Mouse (Mus musculus): ENCODE data around the gene Gpr84. TPM values are rescaled to one million over a fixed set of nuclear protein-coding genes. Genes with fewer than 3 reads are reported as not detected.

Gpr84 gene
- not detected for total RNA-seq (2021)
- long read RNA-seq, experiment 1: 0 reads
- long read RNA-seq, experiment 2: 0 reads

DNA sequence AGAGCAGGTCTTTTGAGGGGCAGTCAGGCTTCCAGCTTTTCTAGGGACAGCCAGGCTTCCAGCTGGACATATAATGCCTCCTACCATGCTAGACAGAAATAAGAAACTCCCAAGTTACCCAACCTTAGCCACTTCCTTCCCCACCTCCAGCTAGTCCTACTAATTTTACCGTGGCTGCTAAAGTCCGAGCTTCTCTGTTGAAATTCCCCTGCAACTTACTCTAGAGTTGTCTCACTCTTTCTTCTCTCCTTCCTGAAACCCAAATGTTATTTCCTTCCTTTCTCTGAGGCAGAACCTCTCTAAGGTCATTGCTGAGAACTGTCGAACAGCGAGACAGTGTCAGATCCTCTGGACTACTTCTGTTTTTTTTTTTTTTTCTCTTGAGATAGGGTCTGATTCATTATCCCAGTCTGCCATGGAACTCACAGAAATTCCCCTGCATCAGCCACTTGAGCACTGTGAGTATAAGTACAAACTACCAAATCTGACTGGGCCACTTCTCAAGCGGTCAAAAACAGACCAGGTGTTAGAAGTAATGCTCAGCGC is at the start of gene Gpr84:
Gpr84 (minus strand) TSS at position 248 of the 546 bp plus-strand sequence.
- DNase-seq: no peak

DNA sequence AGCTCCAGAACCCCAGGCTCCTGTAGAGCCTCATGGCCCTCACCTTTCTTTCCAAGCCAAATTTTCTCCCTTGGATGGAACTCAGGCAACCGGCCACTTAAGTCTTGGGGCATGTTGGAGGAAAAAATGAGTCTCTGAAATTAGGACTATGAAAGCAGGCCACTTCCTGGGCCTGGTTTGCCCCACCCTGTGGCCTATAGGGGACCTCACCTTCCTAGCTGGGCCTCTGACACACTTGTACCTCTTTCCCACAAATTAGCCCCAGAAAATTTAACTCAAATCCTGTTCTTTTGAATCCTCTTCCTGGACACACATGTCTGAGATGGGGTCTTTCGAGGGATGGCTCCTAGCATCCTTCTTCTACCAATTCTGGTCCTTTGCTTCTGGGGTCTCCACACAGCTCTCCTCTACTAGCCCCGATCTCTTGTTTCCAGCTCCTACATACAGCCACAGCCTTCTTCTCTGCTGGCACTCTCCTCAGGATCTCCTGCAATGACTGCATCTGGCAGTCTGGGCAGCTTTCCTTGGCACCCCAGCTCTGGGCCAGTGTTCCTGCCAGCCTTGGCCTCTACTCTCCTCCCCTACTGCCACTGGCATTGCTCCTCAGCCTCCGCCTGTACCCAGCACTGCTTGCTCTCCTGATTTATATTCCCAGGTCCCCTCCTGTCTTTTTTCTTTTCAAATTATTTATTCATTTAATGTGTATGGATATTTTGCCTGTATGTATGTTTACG is 49.6 kb upstream of the Gpr84 start:
- peak; percentile 71 to 82 for DNase-seq

DNA sequence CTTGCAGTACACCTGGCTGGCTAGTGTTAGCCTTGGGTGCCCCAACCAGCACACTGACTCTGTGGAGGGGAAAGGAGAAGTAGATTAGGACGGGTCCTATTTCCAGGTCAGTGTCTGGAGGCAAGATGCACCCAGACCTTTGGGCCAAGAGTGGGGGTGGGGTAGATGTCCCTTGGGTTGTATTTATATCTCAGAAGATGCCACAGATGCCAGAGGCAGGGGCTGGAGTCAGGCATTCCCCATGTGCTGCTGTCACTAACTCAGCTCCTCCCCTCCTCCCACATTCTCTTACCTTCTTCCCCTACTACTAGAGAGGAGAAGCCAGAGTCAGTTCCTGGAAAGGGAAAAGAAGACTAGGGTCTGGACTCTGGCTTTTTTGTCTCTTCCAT is 48.7 kb upstream of the Gpr84 start:
- no peak for DNase-seq

DNA sequence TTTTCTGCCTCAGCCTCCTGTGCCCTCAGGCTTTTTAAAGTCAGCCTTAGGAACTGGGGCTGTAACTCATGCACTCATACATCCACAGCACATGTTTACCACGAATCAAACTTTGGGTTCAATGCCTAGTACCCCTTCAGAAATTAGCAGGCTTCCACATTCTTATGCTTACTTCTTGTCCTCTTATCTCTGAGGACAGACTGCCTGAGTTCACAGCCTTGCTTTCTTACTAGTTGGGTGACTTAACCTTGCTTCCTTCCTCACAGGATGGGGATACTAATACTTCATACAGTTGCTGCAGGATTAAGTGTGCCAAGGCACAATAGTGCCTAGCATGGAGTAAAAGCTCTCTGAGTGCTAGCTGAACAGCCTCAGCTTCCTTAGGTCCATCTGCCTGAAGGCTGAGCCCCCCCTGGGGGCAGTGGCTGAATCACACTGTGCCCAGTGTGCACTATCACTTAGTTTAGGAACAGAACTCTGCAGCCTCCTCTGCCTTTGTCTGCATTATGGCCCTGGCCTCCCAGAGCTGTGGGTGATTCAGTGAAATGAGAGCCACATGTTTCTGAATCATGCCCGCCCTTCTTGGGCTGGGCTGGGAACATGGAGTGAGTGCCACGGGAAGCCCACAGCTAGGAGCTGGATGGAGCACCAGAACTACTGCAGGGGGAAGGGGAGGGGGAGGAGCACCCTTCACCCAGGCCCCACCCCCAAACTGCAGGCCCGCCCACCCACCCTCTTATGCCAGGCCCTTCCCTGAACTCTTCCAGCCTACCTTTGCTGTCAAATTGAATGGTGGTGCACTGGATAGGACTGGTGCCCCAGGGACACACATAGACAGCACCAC is 48.1 kb upstream of the Gpr84 start:
- DNase-seq: peak; percentile 79 to 83

DNA sequence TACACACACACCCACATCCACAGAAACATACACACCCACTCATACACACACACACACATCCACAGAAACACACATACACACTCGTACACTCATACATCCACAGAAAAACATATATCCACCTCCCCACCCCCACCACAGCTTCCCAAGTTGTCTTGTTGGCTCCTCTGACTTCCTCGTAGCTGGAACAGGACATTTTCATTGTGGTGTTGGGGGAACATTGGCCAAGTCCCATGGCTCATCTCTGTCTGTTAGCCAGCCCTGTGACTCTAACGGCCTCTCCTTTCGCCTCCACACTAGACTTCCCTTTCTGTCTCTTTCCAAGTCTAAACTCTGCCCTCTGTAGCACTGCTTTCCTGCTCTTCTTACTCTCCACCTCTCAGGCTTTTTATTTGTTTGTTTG is 47.4 kb upstream of the Gpr84 start:
- no peak for DNase-seq

DNA sequence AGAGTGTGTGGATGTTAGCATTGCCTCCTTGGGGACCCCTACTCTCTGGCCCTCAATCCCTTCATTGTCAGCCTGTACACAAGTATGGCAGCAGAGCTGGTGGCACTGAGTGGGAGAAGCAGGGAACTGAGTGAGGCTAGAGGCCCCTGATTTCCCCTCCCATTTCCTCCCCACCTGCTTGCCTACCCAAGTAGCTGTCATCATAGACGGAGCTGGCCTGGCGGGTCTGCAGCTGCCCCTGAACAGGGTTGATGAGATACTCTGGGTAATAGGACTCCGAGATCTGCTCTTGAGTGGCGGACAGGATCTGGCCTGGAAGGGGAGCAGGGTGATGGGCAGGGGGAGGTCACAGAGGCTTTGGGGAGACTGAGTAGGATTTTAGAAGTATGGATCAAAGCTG is 45.7 kb upstream of the Gpr84 start:
- DNase-seq: no peak

DNA sequence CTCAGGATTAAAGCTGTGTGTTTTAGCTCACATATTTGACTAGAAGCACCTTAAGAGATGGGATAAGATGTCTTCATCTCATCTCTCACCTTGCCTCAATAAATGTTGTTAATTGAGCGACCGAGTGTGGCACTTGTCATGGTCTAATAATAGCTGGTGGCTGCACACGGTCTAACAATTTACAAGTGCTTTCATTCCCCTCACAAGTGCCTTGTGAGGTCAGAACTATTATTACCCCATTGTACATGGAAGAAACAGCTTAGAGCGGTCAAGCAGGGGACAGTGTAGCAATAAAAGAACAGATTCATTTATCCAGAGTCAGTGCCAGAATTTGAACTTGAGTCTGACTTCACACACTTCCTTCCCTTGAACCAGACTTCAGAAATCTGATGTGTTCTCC is 45.0 kb upstream of the Gpr84 start:
- DNase-seq: no peak

DNA sequence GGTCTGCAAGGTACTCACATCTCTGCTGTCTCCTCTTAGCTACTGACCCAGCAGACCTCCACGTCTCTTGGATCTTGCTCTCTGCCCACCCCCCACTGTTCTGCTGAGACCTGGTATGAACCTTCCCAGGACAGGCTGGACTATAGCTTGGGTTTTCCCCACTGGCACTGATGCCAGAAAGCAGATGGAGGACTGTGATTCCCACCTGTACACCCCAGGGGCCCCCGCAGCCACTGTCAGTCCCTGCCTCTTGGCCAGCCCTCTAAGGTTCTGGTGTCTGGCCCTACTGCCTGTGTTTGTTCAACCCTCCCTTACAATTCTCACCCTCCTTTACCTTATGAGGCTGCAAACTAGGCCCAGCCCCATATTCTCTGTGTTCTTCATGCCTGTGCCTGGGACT is 44.3 kb upstream of the Gpr84 start:
- DNase-seq: no peak

DNA sequence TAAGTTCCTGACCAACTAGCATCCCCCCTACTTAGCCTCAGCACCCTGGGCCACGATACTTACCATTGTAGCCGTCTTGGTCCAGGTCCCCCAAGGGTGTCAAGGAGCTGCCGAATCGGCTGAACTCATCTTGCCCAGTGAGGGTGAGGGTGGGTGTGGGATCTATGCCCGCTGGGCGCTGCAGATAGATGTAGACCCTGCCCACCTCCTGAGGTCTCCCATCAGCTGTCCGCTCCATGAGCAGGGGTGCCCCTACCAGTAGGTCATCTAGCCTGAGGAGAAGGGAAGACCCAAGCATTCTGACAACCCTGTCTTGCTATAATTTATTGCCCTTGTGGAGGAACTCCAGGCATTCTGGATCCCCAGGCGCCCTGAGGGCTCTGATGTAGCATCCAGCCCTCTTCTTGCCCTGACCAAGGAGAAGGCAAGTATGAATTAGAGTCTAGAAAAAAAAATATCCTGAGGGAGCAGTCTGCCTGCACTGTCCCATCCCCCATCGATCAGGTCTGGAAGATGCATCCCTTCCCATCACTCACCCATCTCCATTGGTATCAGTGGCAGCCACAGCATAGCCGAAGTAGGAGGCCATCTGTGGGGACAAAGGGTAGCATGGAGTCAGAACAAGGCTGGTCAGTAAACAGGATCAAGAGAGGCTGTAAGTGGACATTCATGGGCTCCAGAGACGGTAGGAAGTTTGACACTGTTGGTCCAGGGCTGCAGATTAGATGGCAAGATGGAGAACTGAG is 43.3 kb upstream of the Gpr84 start:
- DNase-seq: no peak

DNA sequence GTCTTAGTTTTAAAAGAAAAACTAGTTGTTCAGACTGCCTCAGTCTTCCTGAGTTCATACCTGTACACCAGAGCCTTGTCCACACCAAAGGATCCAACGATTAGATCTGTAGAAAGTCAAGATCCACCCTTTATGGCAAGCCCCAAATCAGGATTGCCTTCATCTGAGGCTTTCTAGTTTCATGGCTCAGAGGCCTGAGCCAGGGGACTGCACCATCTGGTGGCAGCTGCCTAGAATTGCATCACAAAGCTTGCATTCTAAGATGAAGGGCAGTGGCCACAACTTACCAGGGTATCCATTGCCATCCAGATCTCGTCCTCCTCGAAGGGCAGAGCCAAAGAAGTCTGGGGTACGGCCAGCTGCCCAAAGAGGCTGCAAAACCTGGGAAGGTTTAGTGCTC is 42.4 kb upstream of the Gpr84 start:
- peak; percentile 59 to 76 for DNase-seq

DNA sequence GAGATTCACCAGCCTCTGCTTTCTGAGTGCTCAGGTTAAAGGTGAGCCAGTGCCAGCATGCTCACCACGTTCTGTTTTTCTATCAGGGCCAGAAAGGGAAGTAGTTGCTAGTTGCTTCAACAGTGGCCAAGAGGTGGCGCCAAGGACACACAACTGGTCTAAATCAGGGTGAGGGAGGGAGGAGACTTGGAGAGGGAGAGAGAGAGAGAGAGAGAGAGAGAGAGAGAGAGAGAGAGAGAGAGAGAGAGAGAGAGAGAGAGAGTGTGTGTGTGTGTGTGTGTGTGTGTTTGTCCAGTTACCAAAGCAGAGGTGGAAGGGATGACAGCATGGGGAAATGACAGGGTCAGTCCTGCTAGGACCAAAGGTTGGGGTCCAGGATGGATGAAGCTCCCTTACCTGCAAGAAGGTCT is 36.9 kb upstream of the Gpr84 start:
- peak; percentile 74 to 77 for DNase-seq

DNA sequence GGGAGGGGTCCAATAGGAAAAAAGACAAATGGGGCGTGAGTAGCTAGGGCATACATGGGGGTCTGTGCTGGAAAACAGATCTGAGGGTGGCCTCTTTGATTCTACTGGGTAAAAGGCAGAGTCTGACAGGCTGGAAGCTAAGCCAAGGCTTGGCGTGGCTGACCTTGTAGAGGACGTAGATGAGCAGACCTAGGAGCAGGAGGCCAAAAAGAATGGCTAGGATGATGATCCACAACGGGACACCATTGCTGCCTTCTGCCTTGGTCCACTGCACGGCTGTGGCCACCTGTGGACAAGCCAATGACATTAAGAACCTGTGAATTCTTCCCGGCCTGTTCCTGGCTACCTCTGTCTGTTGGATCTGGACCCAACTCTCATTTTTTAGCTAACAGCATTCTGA is 35.4 kb upstream of the Gpr84 start:
- no peak for DNase-seq

DNA sequence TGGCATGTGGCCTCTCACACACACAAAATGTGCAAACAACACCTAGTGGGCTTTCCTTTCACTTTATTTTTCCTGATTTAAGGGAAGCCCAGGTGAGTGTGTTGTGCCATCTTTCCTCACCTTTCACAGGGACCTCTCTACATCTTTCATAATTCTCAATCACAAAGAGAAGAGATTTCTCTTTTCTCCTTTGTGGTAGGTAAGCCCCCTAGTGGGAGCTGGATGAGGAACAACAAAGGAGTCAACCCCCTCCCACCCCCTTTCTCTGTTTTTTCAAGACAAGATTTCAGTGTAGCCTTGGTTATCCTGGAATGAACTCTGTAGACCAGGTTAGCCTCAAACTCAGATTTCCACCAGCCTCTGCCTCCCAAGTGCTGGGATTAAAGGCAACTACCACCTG is 33.1 kb upstream of the Gpr84 start:
- no peak for DNase-seq

DNA sequence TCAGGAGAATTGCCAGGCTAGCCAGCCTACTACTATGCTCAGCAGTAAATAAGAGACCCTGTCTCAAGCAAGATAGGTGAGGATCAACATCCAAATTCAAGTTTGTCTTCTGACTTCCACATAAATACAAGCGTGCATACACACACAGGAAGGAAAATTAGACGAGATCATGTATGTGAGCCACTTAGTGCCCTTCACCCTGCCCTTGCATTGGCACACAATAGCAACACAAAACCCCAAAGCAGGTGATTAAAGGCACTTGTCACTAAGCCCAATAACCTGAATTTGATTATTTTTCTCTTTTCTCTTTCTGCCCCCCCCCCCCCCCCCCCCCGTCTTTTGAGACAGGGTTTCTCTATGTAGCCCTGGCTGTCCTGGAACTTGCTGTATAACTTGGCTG is 32.6 kb upstream of the Gpr84 start:
- no peak for DNase-seq

DNA sequence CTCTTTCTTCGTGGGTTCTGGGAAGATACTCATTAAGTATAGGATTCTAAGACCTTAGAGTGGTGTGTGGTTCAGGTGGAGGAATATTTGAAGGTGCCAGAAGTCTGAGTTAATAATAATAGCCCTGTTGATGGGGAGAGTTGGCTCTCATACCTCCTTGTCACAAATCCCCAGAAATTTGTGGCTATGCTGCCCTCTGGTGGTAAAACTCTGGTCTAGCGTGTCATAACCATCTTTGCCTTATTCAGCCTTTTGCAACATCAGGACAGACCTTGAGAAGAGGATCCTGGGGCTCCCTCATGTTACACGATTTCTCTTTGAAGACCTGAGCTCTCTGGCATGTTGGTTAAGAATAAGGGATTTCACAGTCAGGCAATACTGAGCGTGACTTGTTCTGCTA is 32.0 kb upstream of the Gpr84 start:
- peak; percentile 78 to 80 for DNase-seq

DNA sequence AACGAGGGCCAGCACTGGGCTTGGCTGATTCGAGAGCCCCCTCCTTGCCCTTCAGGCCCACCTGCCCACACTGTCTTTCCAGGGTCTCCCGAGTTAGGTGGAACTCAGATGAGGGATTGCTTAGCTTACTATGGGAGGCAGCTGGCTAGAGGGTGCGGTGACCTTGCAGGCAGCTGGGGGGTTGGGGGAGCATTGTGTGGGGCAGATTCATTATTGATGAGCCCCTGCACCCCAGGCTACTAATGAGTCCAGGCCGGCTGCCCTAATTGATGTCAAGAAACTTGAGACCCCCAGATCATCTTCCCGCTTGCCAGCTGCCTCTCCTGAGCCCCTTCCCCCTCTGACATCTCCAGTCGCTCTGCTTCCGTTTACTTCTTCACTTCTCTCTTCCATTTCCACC is 31.1 kb upstream of the Gpr84 start:
- no peak for DNase-seq

DNA sequence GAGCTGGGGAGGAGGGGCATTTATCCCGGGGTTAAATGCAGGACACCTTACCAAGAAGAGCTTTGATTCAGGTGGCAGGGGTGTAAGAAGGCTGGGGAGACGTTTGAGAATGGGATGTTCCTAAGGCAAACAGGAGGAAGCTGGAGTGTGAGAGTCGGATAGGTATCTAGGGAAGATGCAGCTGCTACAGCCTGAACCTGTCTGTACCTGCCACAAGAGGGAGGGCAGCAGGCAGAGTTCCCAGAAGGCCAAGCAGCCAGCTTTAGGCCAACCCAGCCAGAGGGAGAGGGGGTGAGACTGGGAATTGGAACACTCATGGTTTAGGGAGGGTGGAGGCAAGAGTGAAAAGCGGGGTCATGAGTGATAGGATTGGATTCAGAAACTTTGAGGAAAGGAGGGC is 30.4 kb upstream of the Gpr84 start:
- no peak for DNase-seq

DNA sequence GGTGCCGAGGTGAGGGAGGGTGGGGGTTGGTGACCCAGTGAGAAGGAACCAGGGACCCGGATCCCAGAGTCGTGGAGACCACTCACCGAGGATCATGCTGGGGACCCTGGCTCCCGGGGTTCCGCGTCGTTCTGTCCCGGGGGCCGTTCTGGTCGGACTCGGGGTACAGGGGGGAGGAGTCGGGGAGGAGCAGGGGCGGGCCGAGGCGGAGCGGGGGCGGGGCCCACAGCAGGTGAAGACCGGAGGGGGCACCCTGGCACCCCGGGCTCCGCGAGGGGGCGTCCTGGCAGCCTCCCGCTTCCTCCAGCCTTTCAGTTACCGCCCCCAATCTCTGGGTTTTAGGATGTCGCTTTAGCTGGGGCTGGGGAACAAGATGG is 29.5 kb upstream of the Gpr84 start, which contains the start of gene Zfp385a:
Zfp385a (minus strand) TSS at position 133 of the 377 bp plus-strand sequence.
- DNase-seq: peak; percentile 48 to 81

DNA sequence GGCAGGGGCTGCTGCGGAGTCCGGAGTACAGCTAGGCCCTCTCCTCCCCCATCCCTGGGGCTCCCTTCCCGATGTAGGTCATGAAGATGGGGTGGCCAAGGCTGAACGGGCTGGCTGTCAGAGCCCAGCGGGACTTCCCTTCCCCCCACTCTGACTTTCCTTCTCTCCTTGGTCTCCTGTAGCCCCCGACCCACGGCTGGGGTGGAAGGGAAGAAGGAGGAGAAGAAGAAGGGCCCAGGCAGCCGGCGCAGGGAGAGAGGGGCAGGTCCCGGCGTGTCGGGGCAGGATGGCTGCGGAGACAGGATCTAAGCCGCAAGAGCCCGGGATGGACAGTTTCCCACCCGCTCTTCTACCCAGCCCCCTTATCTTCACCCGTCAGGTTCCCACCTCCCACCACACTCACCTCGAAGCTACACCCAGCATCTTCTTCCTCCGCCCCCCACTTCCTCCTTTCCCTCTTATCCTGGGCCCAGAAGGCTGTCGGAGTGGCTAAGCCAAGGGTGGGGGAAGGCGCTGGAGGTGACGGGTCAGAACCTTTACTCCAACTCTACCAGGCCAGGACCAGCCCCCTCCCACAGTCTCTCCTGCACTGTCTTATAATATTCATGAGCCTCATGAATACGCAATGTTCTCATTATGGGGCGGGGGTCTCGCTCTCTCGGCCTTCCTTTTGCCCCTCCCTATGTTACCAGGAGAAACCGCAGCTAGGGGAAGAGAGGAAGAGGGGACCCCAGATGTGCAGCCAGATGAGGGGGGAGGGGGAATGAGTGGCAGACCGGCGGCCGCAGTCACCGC is 29.0 kb upstream of the Gpr84 start:
- peak; percentile 39 to 46 for DNase-seq

DNA sequence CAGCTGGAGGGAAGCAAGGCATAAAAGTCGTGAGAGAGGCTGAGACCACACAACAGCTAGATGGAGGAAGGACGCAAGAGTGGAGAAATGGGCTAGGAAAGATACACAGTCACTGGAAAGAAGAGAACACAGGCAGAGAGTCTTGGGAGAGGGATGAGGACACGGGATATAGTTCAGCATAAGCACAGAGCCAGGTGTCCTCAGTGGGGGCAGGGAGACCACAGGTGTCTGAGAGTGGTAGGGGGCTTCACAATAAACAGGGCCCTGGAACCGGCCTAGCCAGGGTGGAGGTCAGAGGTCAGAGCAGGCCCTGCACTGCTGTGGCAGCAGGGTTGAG is 28.4 kb upstream of the Gpr84 start:
- DNase-seq: no peak

DNA sequence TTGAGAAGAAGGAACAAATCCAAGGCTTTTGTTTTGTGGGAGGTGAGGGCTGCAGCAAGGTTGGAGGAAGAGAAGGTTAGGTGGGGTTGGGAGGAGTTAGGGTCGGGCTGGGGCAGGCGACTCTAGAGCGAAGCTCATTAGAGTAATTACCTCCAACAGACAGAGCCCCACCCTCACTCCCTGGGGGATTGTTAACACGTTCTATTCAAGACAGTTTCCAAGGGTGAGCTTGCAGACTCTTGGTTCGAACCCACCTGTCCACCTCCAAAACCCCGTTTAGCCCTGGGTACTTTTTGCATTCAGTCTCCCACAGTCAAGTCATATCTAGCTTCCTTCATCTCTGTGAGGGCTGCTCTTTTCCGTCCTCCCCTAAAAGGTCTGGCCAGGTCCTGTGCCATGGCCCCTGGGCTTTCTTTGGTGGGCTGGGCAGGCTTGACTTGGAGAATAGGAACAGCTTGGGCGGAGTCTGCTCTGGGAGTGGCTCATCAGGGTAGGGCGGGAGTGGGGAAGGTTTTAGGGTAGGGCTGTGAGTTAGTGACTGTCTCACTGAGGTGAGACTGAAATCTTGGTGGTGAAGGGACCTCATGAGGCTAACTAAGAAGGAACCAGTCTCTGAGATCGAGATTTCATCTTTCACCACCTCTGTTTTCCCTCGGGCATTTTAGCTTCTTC is 26.7 kb upstream of the Gpr84 start:
- DNase-seq: no peak

Data from adrenal gland, postnatal 36 days (tissue).